Mouse (Mus musculus): ENCODE results near the gene Ankrd1.
A peak's percentile ranks its signal among the peaks of the same experiment; 100 is the strongest.

Ankrd1 gene

DNA sequence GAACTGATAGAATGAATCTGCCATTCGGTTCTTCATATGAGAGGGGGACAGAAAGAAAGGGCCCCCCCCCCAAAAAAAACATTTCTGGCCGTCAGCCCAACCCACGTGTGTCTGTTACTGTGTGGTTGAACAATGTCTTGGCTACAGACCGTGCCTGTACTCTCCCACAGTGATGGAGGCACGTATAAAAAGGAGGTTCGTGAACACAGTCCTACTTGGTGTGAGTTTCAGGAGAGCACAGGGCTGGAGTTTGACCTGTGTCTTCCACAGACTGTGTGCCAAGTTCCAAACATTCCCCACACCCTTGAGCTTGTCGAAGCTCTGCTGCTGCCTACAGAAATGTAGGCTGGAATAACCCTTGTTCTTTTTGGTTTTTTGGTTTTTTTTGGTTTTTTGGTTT lies 9.4 kb downstream of the Ankrd1 start:
- no peak for DNase-seq (ENCODE audit: low read depth, low spot score)

DNA sequence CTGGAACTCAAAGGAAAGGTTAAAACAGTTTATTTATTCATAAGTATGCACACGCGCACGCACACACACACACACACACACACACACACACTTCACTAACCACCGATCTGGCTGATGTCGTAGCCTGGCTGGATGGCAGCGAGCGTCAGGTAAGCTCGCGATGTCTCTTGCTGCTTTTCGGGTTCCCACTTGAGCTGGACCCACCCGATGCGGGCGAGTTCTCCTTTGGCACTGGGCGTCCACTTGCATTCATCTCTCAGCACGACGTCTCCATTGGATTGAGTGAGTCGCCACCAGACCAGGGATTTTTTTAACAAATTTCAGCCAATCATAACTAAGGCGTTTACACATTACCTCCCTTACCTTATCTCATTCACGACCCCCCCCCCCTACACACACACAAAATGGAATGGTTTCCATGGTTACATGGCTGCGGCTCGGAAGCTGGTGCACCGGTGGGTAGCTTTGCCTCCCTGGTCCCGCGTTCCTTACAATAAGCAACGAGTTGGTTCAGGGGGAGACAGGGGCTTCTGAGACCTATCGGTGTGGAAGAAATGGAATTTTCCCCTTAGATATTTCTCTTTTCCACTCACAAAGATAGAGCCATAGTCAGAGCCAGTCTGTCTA lies 10.5 kb downstream of the Ankrd1 start:
- DNase-seq (ENCODE audit: low read depth, low spot score) = no peak

DNA sequence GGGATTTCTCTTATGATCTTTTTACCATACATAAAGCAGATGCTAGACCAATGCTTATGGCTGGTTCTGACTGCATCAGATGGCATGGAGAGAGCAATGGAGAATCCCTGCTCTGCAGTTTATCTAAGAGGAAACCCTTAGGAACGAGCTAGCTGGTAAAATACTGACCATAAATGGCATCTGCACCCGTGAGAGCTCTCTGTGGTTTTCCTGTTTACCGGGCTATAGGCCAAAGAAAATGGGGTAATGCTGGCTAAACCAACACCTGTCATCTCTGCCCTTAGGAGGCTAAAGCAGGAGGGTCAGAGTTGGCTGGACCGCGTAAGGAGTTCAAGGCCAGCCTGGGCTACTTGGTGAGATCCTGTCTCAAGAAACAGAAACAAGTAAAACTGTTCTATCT lies 16.0 kb downstream of the Ankrd1 start:
- no peak for DNase-seq (ENCODE audit: low read depth, low spot score)

DNA sequence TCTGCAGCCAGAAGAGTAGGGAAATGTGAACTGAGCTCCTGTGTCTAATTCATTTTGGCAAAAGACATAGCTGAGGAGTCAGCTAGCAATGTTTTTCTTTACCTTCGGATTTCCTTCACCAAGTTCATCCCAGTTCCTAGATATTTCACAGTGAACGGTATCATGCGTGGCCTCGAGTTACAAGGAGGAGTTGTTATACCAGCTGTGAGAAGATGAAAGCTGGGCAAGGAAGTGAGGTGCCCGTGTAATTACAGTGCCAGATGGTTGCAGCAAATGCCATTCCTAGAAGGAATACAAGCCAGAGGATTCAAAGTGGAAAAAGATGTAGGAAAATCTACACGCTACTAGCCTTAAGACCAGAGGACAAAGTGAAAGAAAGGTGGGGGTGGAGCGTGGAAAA lies 21.0 kb downstream of the Ankrd1 start:
- no peak for DNase-seq (ENCODE audit: low read depth, low spot score)

DNA sequence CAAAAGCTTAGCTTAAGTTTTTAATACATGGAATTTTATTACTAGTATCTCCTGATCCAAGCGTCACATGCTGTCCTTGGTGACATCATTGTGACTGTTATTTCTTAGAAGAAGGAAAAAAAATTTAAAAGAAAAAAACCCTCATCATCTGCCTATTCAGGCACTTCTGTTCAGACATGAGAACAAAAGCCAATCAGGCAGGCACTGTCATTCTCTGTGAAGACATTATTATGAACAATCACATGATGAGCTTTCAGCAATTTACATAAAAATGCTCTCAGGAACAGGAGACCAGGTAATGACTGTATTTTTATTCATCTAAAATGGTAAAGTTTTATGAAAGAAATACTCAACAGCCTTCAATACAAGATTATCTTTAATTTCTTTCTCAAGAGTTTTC lies 21.6 kb downstream of the Ankrd1 start:
- DNase-seq (ENCODE audit: low read depth, low spot score) = no peak

DNA sequence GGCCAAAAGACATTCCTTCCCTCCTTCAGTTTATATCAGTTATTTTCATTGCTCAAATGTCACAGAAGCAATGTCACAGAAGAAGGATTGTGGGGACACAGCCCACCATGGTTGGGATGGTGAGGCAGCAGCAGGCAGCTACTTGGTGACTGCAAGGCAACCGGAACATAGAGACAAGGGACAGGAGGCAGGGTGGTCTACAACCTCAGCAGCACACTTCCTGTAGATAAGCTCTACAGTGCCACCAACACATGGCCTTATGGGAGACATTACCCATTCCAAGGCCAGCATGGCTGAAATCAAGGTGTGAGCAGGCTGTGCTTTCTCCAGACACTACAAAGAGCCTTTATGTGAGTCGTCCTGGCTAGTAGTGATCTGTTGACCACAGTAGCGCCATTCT lies 22.7 kb downstream of the Ankrd1 start:
- no peak for DNase-seq (ENCODE audit: low read depth, low spot score)

- DNase-seq (ENCODE audit: low read depth, low spot score) = peak; percentile 29
Observed at GRCm38 (mm10) chr19:36090781-36091180, 29.1 kb downstream of the Ankrd1 start.

DNA sequence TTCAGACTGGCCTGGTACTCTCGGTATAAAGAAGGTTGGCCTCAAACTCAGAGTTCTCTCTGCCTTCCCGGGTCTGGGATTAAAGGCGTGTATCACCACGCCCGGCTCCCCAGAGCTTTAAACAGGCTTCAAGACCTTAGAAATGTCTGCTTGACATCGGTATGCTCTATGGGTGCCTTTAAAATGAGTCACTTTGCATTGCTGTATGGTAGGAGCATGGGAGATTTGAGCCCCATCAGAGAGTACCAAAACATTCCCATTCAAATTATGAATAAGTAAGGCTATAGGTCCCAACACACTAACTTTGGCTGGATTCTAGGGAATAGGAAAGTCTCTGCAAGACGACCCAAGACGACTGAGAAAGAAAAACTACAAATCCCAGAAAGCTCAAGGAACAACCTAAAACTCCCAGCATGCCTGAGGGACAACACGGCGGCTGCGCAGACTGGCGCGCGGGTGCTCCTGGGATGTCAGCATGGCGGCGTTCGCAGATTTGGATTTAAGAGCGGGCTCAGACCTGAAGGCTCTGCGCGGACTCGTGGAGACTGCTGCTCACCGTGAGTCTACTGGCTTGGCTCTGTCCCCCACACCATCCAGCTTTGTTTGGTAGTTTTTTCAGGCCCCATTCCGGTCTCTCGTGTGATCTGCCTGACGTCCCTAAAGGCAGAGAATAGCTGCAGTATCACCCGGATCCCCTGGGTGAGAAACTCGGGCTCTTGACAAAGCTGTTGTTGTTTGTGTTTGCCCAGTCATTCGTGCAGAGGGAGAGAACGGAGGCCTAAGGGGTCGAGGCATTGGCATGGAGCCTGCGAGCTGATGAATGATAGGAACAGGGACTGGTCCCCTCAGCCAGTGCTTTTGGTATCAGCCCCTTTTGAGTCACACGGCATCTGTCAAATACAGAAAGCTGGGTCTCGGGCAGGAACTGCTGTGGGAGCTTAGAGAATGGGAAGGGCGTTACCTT lies 36.4 kb downstream of the Ankrd1 start, which contains the start of gene Rpp30:
Gene Rpp30 (plus strand): TSS at position 455 of the 964 bp plus-strand sequence.
- peak; percentile 77 for DNase-seq (ENCODE audit: low read depth, low spot score)

GRCm38 (mm10) chr19:36082606-36083261 lies 37.2 kb downstream of the Ankrd1 start:
- peak; percentile 46 for DNase-seq (ENCODE audit: low read depth, low spot score)

- no peak for DNase-seq (ENCODE audit: low read depth, low spot score)
Observed at GRCm38 (mm10) chr19:36062801-36063529, 56.9 kb downstream of the Ankrd1 start.
